Mouse (Mus musculus) urinary bladder, postnatal 10 days (tissue): ENCODE results near the gene Gm10320.

Experiments
- DNase-seq: peaks from one replicate; pipeline ENCODE4 v3.0.0; 2022; ENCODE audit warnings: low spot score

The Gm10320 gene

DNA sequence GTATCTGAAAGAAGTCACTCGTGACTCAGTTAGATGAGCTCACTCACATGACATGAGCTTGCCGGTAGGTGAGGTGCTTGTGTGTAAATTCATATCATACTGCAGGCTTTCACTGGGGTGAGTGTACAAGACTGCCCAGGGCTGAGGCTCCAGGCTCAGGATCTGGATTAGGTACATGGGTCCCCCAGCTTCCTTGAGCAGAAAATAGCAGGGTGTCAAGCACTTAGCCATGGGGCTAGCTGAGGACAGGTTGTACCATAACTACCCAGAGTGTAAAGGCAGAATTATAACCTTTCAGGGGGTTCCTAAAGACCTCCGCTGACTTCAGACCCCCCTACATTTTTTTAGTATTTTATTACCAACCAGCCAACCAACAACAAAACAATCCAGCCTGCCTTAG lies at the start of gene Gm10320:
Gm10320 (minus strand) TSS at position 93 of the 400 bp plus-strand sequence.
- no peak for DNase-seq

DNA sequence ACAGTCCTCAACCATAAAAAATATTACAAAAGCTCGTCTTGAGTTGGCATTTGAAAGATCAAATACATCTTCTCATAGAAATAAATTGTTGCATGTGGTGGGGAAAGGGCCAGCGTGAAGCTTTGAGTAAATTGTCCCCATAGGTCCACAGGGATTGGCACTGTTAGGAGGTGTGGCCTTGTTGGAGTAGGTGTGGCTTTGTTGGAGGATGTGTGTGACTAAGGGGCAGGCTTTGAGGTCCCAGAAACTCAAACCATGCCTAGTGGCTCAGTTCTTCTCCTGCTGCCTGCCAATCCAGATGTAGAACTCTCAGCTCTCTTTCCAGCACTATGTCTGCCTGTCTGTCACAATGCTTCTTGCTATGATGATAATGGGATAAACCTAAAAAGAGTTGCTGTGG lies 49.8 kb upstream of the Gm10320 start:
- no peak for DNase-seq

DNA sequence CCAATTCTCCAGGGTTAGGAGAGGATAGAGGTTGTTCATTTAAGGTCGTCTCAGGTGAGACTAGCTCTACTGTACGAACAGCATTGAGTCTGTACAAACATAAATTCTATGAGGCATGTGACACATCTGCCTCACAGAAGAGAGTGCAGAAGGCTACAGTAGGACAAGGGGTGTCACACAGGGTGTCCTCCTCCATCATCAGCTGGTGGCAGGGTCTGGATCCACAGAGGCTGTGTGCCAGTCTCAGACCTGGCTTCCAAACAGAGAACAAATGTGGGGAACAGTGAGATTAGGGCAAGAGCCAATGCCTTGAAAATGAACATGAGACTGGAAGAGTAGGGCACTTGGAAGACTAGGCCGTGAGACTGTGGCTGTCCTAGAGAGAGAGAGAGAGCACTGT lies 48.4 kb upstream of the Gm10320 start:
- DNase-seq, result no peak

DNA sequence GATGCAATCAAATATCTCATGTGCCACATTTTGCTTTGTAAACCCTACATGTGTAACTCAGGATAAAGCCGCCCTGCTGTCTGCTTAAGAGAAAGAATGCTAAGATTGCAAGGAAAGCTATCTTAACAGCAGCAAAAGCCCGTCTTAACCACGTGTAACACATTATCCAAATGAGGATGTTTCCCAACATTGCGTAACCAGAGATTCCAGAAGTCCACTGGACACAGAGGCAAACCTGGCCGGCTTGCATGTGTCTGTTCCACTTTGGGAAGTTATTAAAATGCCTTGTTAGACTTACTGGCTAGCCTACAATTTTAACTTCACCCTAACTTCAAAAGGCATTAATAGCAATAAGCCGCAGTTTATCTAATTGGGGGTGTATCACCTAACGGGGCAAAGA lies 47.5 kb upstream of the Gm10320 start:
- DNase-seq, result no peak

DNA sequence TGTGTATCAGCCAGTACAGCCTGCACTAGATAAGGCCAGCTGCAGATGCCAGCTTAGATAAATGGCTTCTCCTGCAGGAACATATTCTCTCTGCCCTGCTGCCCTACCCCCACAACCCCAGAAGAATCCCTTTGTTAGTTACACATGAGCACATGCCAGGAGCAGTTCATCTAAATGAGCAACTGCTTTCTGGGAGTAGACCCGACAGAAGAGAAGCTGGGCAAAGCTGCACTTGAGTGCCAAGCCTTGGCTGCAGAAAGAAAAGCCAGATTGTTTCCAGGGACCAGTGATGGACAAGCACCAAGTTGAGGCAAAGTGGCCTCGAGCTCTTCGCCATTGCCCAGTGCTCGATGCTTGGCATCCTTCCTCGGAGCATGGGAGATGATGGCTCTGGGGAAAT lies 46.8 kb upstream of the Gm10320 start:
- no peak for DNase-seq

DNA sequence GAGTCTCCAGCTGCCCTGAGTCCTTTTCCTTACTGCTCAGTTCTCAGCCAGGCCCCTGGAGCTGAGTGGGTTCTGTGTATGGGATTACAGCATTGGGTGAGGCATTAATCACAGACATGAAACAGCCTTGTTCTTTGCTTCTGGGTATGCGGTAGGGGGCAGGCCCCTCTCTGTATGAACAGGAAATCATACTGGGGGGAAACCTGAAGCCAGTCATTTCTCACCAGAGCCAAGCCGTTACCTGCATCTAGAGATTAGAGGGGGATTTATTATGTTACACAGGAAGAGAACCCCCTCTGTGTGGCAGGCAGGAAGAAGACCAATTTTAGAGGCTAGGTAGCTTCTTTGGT lies 43.1 kb upstream of the Gm10320 start:
- DNase-seq, result no peak

DNA sequence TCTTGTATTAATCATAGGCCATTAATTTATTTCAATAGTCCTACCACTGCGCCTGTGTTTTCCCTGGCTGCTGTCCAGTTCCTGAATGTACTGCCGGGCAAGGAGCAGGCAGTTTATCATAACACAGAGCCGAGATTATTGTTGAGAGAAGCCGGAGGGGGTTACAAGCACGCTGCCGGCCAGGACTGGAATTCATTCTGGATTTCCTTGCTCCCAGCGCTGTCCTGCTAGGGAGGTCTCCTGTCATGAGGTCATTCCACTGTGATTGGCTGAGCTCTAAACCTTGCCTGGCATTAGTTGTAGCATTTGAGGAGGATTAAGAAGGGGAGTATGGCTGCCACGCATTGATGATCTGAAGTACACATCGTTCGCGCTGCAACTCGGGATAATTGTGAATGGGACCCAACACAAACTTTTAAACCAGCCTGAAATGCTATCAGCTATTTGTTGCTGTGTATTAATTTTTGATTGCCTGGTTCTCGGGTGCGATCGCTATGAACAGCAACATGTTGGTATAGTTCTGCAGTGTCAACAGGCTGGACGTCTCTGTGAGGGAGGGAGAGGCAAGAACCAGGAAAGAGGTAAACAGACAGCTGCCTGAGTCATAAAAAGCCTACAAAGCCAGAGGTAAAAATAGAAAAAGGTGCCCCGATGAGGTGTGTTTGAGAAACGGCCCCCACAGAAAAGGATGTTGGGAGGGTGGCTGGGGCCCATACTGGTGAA lies 42.5 kb upstream of the Gm10320 start:
- no peak for DNase-seq

DNA sequence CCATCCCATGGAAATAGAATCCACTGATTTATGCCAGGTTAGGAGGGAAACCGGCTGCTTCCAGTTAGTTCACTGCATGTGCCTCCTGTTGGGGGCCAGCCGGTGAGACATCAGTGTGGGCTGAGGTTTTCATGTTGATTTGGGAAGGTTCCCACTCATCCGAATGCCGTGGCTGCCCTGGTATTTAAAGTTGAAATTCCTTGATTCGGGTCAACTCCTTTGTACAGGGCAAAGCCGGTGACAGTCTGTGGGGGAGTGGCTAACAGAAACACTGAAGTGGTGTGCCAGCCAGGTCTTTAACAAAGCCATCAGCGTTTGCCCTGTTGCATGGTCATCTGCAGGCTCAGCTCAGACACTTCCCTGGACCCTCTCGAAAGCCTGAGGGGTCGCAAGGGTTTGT lies 41.6 kb upstream of the Gm10320 start:
- no peak for DNase-seq

DNA sequence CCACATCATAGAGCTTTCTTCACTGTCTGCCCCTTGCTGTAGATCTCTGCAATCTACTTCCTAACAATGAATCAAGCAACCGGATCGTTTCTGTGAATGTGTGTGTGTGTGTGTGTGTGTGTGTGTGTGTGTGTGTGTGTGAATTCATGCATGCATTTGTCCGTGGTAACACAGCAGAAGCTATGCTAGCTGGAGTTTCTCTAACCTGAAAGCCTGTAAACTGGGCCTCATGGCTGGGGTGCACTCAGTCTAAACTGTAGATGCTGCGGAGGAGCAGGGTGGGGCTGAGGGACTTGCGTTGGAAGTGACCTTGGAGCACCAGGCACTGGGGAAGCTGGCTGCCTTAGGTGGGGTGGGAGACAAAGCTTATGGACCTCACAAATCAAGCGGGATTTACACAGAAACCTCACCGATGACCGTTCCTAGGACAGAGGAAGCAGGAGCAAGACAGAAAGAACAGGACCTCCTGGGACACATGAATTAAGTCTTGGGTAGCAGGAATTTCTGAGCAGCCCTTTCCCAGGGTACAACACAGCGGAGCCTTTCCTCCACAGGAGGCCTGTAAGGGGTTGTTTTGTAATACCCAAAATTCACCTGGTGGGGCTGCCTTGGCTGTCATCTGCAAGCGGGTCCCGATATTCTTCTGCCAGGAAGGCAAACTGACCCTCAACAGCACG lies 41.0 kb upstream of the Gm10320 start:
- no peak for DNase-seq

DNA sequence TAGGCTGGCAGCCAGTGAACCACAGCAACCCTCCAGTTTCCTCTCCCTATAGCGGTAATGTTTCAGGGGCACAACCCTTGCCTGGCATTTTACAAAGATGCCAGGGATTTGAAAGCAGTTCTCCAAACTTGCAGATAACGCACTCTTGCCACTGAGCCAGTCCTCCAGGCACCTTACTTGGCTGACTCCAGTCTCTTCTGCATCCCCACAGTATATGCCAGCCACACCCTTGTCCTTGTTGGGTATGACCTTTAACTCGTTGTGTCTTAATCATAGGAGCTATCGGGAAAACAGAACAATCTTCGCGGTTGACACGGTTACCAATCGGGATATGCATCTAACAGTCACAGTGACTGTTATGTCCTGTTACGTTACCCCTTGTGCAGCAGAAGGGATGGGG lies 40.2 kb upstream of the Gm10320 start:
- no peak for DNase-seq

DNA sequence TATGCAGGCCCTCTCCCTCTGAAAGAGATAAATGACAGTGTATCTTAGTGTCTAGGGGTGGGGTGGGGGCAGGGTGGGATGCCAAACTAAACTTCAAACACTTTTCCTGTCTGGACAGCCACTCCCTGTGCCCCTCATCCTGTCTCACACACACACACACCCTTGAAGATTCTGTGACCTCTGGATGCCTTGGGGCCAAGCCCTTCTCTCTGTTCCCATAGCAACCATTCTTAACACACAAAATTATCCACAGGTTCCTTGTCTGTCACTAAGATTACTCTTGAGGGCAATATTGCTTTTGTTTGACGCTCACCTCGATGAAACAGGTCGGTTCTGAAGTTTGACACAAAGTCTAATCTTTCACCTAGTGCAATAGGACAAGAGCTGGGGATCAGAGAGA lies 39.5 kb upstream of the Gm10320 start:
- DNase-seq, result no peak

DNA sequence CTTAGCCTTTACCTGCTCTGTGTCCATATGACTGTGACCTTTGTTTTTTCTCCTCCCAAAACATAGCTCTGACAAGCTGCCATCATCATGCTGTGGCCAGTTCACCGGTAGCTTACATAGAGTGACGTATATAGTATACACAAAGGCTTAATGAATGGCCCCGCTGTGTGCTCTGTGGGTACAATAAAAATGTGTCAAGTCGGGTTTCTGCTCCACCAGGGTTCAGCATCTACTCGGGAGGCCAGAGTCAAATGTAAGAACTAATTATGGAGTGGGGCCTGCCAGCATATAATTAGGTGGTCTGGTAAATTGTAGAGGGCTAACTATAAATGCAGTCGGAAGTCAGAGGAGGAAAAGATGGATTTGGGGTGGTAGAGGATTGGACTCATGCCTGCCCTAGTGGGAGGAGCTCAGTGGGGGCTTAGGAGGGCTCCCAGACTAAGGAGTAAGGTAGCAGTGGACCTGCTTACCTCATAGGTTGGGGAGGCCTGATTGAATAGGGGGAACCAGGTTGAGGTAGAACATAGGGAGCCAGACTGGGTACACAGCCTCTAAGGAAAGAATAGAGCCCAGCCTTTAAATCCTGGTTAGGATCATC lies 32.0 kb upstream of the Gm10320 start:
- DNase-seq, result no peak

DNA sequence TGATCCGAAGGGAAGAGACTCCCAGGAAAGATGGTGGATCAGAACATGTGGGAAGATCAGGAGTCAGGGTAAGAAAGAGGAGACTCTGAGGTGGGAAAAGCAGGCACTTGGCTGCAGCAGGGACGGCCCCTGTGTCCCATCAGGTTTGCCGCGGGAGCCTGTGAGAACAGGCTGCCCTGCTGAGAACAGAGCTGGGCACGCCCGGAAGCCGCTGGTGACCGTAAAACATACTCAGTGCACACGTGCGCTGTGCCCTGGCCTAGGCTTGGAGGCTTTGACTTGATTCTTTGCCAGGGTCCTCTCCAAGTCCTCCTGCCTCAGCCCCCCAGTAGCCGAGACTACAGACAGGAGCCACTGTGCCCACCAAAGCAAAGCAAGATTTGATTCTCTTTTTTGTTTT lies 26.5 kb upstream of the Gm10320 start:
- DNase-seq, result no peak

DNA sequence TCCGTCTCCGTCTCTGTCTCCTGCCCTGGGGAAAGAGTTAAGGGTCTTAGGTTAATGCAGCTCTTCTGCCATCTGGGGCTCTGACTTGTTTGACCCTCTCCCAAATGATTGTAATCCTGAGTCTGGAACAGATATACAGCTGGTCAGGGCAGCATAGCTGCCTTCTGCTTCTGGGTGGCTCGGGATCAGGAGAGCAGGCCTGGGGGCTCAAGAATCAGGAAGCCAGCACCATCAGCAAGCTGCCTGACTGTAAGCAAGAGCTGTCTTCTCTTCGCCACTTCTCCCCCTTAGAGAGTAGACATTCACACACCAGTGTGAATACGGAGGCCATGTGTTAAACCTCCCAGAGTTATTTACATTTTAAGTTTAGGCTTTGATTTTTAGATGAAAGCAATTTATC lies 25.9 kb upstream of the Gm10320 start:
- no peak for DNase-seq

DNA sequence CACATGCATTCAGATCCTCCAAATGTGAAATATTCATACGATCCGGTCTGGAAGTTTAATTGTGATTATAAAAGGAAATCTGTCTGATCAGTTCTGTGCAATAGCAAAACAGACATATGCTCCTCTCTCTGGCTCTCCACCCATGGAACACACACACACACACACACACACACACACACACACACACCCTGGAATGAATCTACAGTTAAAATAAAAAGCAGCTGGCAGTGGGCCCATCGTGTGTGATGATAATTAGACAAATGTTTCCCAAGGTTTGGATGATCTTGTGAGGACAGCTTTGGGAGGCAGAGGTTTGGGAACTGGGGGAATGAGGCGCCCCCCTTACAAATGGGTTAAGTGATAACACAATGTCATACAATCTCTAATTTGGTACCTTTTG lies 25.2 kb upstream of the Gm10320 start:
- no peak for DNase-seq

DNA sequence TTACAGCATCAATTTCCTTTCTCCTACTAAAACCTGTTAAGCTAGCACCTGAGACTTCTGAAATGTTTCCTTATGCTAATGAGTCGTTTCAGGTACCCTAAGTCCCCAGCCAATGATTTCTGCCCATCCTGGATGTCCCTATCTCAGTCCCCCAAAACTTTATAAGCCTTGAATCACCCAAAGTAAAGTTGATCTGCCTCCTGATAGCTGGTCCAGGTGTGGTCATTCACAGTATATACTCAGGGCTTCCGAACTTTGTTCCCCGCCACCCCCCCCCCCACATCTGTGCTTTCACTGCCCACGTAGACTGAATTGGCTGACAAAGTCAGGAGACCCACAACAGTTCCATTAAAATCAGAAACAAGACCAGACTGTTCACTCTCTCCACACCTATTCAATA lies 20.3 kb upstream of the Gm10320 start:
- no peak for DNase-seq

DNA sequence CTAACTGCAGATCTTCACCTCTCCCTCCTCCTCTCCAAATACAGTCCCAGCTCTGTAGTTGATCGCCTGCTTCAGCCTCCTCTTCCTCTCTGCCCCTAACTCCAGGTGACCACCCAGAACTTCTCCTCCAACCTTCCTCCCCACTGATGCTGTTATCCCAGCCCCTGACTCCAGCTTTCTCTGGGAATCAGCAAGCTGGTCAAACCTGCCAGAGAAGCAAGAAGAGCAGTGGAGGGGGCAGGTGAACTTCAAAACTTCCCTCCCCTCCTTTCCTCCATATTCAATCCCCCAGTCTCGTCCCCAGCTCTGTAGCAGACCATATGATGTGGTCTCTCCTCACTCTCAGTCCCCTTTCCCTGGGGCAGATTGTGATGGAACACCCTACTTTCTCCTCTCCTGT lies 15.9 kb upstream of the Gm10320 start:
- DNase-seq, result no peak

DNA sequence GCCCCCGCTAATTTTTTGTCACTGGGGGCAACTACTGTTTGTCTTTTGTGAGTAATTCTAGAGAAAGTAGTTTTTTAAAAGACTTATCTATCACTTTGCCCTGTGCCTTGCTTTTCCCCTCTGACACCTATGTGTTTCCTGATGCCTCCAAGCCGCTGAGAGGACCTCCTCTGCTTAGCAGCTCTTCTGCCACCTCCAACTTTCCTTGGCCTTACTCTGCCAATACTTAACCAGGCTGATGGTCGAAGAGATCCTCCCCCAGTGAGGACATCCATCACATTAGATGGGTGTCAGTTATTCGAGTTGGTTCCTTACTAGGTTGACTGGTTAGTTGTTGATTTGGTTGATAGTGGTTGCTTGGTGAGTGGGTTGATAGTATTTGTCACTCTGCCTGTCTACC lies 14.7 kb upstream of the Gm10320 start:
- no peak for DNase-seq

DNA sequence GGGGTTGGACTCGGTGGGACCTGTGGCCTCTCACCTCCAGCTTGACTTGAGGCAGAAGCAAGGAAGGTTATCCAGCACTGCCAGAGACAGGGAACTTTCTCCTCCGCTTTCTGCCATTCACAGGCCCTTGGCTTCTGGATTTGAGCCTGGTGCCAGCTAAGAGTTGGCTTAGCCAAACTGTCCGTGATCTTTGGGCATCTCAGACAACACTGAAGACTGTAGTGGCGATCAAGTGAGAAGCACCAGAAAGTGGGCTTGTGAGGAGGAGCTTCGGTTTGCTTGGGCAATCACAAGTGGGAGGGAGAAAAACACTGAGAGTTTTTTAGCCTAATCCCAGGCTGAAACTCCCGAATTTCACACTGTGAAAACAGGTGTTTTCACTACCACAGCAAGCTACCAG lies 14.2 kb upstream of the Gm10320 start:
- no peak for DNase-seq

DNA sequence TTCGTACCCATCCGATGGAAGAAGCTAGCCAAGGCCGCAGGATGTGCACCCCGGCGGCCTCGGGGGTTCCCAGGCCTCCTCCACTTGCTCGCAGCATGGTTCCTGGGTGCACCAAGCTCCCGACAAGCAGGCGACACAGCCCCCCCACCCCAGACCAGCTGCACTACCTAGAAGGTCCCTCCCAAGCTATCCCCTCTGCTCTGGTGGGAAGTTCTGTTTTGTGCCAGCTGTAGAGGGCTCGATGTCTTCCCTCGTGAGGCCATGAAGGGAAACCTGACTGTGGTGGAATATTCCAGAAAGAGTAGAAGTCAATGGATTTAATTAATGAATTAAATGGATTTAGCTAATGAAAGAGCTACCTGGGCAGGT lies 13.7 kb upstream of the Gm10320 start:
- DNase-seq, result no peak

DNA sequence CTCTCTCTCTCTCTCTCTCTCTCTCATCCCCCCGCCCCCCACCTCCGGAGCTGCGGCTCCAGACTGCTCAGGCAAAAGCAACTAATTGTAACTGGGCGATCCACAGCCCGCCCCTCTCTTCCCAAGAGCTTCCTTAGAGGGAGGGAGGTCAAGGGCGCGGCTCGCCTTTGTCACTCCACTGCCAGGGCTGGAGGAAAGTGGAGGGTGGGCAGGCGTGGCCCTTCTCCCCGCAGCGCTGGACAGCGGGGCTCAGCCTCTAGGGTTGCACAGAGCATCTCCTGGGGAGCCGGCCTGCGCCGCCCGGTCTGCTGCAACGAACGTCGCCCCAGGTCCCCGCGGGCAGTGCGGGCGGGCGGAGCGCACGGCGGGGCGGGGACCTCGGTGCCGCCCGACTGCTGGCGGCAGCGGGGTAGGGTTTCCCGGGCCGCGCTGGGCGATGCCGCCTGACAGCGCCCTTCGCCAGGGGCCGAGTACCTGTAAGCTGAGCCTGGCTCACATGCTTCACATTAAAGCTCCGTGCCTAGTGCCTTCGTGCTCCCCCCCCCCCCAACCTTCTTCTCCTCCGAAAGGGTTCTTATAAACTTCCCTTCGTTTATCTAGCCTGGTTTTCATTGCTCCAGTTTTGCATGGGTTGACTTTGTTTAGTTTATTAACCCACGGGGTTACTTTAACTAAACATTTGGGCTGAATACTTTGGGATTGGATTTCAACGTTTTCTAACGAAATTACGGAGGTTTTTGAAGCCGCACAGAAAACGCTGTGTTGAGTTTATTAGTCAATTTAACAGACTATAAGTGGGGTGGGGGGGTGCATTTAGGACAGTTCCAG lies 13.1 kb upstream of the Gm10320 start:
- DNase-seq, result no peak

DNA sequence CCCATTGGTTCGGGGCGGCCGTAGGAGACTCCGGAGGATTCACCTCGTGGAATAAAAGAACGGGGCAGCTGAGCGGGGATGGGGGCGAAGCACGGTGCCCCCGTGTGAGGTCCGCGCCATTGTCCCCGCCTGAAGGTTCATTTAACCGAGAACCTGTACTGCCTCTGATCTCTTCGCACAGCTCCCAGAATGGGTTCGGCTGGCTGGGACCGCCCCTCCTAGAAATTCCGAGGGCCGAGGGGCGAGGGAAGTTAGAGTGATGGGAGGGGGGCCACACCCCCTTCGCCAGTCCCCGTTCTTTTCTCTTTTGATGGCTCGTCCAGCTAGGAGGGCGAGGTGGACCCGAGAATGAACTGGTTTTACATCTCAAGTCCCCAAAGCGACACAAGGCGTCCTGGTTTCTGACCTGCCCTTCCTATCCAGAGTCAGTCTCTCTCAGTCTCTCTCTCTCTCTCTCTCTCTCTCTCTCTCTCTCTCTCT lies 12.4 kb upstream of the Gm10320 start:
- no peak for DNase-seq

DNA sequence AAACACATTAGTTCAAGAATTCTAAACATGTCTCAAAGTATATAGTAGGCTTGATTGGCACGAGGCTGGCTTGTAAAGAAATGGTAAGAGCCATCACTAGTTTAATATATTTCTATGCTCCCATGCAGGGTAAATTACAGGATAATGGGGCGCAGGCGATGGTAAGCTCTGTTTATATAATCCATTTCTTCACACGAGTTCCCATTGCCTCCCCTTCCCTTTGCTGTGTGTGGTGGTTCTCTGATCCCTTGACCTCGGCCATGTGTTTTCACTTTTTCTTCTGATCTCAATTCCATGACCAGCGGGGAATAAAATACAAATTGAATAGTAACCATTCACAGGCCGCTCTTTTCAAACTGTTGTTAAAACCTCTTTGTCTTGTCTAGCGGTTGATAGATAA lies 11.8 kb upstream of the Gm10320 start:
- DNase-seq, result no peak
